In the genomic region with DNA sequence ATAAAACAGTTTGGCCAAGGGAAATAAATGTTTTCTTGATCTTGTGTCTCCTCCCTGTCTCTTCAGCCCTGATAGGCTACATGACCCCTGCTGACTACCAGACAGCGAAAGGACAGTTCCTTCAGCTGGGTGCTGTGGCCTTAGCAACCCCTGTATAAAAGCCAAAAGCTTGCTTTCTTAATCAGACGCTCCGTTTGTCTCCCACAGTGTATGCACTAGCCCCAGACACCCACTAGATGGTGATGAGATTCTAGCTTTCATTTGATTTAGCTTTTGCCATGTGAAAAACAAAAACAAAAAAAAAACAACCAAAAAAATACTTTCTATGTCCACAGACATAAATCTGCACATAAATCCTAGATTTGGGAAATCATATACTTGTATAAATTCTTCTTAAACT, we compare ENCODE assay signal across 7 mouse cellular contexts.
DNase-seq lines count a peak whose midpoint lies in the region; ATAC-seq lines count a peak whose summit lies in the region.

No protein-coding gene starts in this region.

- no peaks in the 10 kb centered on the region for H3K9me3 ChIP-seq in hindbrain, embryonic 16.5 days (ENCODE audit: control insufficient read depth, low read length)
- H3K9me3 ChIP-seq in hindbrain, embryonic 10.5 days: no peaks in the 10 kb centered on the region

- H3K4me3 ChIP-seq in hindbrain, embryonic 16.5 days (ENCODE audit: low read length): no peak overlapping the region
- no peak overlapping the region for H3K4me3 ChIP-seq in hindbrain, embryonic 10.5 days

- H3K27ac ChIP-seq in hindbrain, embryonic 16.5 days (ENCODE audit: low read depth, low read length): no peak overlapping the region
- no peak overlapping the region for H3K27ac ChIP-seq in hindbrain, embryonic 10.5 days

- DNase-seq in hindbrain, embryonic 10.5 days (ENCODE audit: low spot score): no peak
- DNase-seq in testis, postnatal 10 days (ENCODE audit: low spot score): peak; percentile 44
- no peak for DNase-seq in testis, postnatal 14 days (ENCODE audit: low spot score)
- peak; percentile 8 for DNase-seq in embryo, embryonic 11 days
- no peak for DNase-seq in urinary bladder, postnatal 4 days (ENCODE audit: low spot score in 2 of 2)
- no peak for DNase-seq in natural killer cell, adult 2 months (ENCODE audit: low spot score in 2 of 2)

- H3K27me3 ChIP-seq in hindbrain, embryonic 16.5 days (replicated peaks; ENCODE audit: control insufficient read depth, insufficient read depth, low read length): no peaks in the 10 kb centered on the region
- no peaks in the 10 kb centered on the region for H3K27me3 ChIP-seq in hindbrain, embryonic 10.5 days (ENCODE audit: insufficient read depth, poor library complexity, severe bottlenecking)

- no peaks in the 10 kb centered on the region for H3K4me1 ChIP-seq in hindbrain, embryonic 16.5 days (ENCODE audit: control insufficient read depth, insufficient read depth, low read depth, low read length)
- H3K4me1 ChIP-seq in hindbrain, embryonic 10.5 days (replicated peaks): no peaks in the 10 kb centered on the region

- H3K4me2 ChIP-seq in hindbrain, embryonic 16.5 days (ENCODE audit: low read length): no peak overlapping the region

- H3K36me3 ChIP-seq in hindbrain, embryonic 16.5 days (ENCODE audit: control insufficient read depth, insufficient read depth, low read length): no peaks in the 10 kb centered on the region
- H3K36me3 ChIP-seq in hindbrain, embryonic 10.5 days: no peaks in the 10 kb centered on the region

- WGBS in hindbrain, embryonic 16.5 days: 19% methylated on average over 3 of the region's 3 CpGs
- WGBS in hindbrain, embryonic 10.5 days: 29% methylated on average over 3 of the region's 3 CpGs

- peak; percentile 61 for ATAC-seq in hindbrain, embryonic 16.5 days

- H3K9ac ChIP-seq in hindbrain, embryonic 16.5 days (ENCODE audit: low read depth, low read length): no peak overlapping the region

Comparison
In these comparisons a context has a peak if more than half of its experiments do, and no peak if none do; other contexts are left out.
1. DNase-seq: peak in testis, postnatal 10 days (single experiment) and embryo, embryonic 11 days (single experiment); none in hindbrain, embryonic 10.5 days (single experiment), testis, postnatal 14 days (single experiment), urinary bladder, postnatal 4 days (0 of 2) and natural killer cell, adult 2 months (0 of 2).